Mouse (Mus musculus) limb, embryonic 11.5 days (tissue): ENCODE measurements around the gene Nrp2. TPM values are rescaled to one million over a fixed set of nuclear protein-coding genes. Genes with fewer than 3 reads are reported as not detected.

Source experiments
- ATAC-seq: fragments of 200-750 bp; cut with Nextera tagmentation; 2 replicates; pipeline ENCODE4 v1.8.0; 2017; ENCODE audit warnings: low read depth; ENCODE audit not compliant: insufficient number of reproducible peaks, low FRiP score, low TSS enrichment
- DNase-seq: peaks from one replicate; pipeline ENCODE4 v3.0.0-alpha.2; 2015; ENCODE audit warnings: low spot score
- H3K27ac ChIP-seq: fragments of 300-500 bp; sonication (generic); replicated peaks from 2 replicates; pipeline ENCODE4 v1.5.1; 2014; ENCODE audit warnings: low read depth, mild to moderate bottlenecking, low read length
- H3K27me3 ChIP-seq: fragments of 300-500 bp; sonication (generic); 2 replicates; pipeline ENCODE4 v1.6.1; 2014; ENCODE audit warnings: mild to moderate bottlenecking, low read length, mixed read lengths; ENCODE audit not compliant: control insufficient read depth, insufficient read depth
- H3K36me3 ChIP-seq: fragments of 300-500 bp; sonication (generic); 2 replicates; pipeline ENCODE4 v1.6.1; 2014; ENCODE audit warnings: mild to moderate bottlenecking, low read length, moderate library complexity, mixed read lengths; ENCODE audit not compliant: control insufficient read depth, insufficient read depth
- H3K4me1 ChIP-seq: fragments of 300-500 bp; sonication (generic); 2 replicates; pipeline ENCODE4 v1.6.1; 2014; ENCODE audit warnings: low read length, mixed read lengths; ENCODE audit not compliant: control insufficient read depth, insufficient read depth
- H3K4me2 ChIP-seq: fragments of 300-500 bp; sonication (generic); 2 replicates; pipeline ENCODE4 v1.6.1; 2014; ENCODE audit warnings: low read depth, mild to moderate bottlenecking, moderate library complexity; ENCODE audit not compliant: severe bottlenecking
- H3K4me3 ChIP-seq: fragments of 300-500 bp; sonication (generic); 2 replicates; pipeline ENCODE4 v1.5.1; 2014; ENCODE audit warnings: low read depth, low read length
- H3K9ac ChIP-seq: fragments of 300-500 bp; sonication (generic); 2 replicates; pipeline ENCODE4 v1.6.1; 2014; ENCODE audit warnings: mild to moderate bottlenecking, low read length
- H3K9me3 ChIP-seq: fragments of 300-500 bp; sonication (generic); 2 replicates; pipeline ENCODE4 v1.6.1; 2016; ENCODE audit warnings: low read length; ENCODE audit not compliant: control insufficient read depth
- WGBS: fragments of 180-500 bp; shearing (Covaris S2); extraction: QIAGEN DNeasy Blood & Tissue Kit; methylation state at CpG from one replicate; pipeline ENCODE4 v1.1.7; 2014; 5-methylcytosine and 5-hydroxymethylcytosine counted together
- polyA plus RNA-seq: library from polyadenylated mRNA; unstranded; fragments of >200 nt; fragmentation: Nextera tagmentation; extraction: Ambion mirVana; gene quantifications from 2 replicates; pipeline ENCODE4 v1.2.1, GENCODE M21; 2014

The Nrp2 gene
- polyA plus RNA-seq, 1 experiment from 2014 or later: 58.9 TPM

DNA sequence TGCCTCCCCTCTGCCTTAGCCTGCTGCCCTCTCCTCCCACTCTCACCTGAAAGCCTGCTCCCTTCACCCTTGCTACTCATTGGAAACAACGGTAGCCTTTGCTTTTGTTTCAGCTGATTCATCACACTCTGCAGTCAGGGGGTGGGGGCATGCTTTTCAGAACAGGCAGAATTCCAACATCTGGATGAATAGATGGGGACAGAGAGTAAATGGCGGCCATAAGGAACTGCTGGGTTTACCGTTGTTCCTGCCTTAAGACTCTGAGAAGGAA lies 70.8 kb downstream of the Nrp2 start:
- ATAC-seq (no peak), DNase-seq (no peak)
- H3K9ac ChIP-seq: no peak overlapping the region
- no peaks in the 10 kb centered on the region for H3K27me3 ChIP-seq
- no peak overlapping the region for H3K4me3 ChIP-seq
- 0 out of 2 replicates have a peak, but pooled peaks cover 2% of the 10 kb centered on the region for H3K36me3 ChIP-seq
- no peak overlapping the region for H3K27ac ChIP-seq
- no peak overlapping the region for H3K4me2 ChIP-seq
- H3K9me3 ChIP-seq: no peaks in the 10 kb centered on the region
- WGBS: 78% methylated on average over 3 of the region's 3 CpGs
- peaks cover 6% of the 10 kb centered on the region; the same call in 1 of the 2 replicates for H3K4me1 ChIP-seq

GRCm38 (mm10) chr1:62774288-62775218 lies 71.5 kb downstream of the Nrp2 start:
- Histone ChIP-seq H3K9ac (no peak overlapping the region), H3K4me1 (peaks cover 6% of the 10 kb centered on the region; the same call in 1 of the 2 replicates), H3K4me2 (no peak overlapping the region), H3K27me3 (no peaks in the 10 kb centered on the region), H3K9me3 (no peaks in the 10 kb centered on the region), H3K36me3 (0 out of 2 replicates have a peak, but pooled peaks cover 2% of the 10 kb centered on the region), H3K4me3 (no peak overlapping the region), H3K27ac (no peak overlapping the region)
- 86% methylated on average over 11 of the region's 11 CpGs for WGBS
- ATAC-seq: no peak
- DNase-seq: no peak

GRCm38 (mm10) chr1:62777320-62778235 lies 74.5 kb downstream of the Nrp2 start:
- Histone ChIP-seq H3K4me2 (no peak overlapping the region), H3K27ac (no peak overlapping the region), H3K4me3 (no peak overlapping the region), H3K9me3 (no peaks in the 10 kb centered on the region), H3K9ac (no peak overlapping the region), H3K36me3 (peaks cover 5% of the 10 kb centered on the region; the same call in 1 of the 2 replicates), H3K4me1 (peaks cover 10% of the 10 kb centered on the region; the same call in 1 of the 2 replicates), H3K27me3 (no peaks in the 10 kb centered on the region)
- no peak for ATAC-seq
- 53% methylated on average over 17 of the region's 17 CpGs for WGBS
- no peak for DNase-seq

DNA sequence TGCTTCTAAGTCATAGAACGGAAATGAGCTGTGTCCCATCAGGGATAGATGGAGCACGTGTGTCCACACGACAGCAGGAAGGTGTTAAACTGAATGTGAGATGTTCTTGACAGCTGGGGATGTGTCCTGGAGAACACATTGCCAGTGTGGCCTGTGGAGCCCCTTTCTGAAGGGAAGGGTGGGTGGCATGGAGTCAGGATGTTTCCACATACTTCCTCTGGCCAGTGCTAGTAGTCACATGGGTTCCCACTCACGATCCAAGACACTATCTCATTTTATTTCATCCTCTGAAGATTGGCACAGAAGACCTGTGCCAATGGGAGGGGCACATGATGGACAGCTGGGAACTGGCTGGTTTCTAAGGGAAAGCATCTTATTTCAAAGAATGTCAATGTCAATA lies 75.8 kb downstream of the Nrp2 start:
- no peak overlapping the region for H3K9ac ChIP-seq
- H3K27ac ChIP-seq: no peak overlapping the region
- peaks cover 10% of the 10 kb centered on the region; the same call in 1 of the 2 replicates for H3K4me1 ChIP-seq
- no peak overlapping the region for H3K4me2 ChIP-seq
- no peaks in the 10 kb centered on the region for H3K9me3 ChIP-seq
- no peaks in the 10 kb centered on the region for H3K27me3 ChIP-seq
- no peak overlapping the region for H3K4me3 ChIP-seq
- ATAC-seq (no peak), DNase-seq (no peak)
- WGBS: 84% methylated on average over 4 of the region's 4 CpGs
- peaks cover 6% of the 10 kb centered on the region; the same call in 1 of the 2 replicates for H3K36me3 ChIP-seq

DNA sequence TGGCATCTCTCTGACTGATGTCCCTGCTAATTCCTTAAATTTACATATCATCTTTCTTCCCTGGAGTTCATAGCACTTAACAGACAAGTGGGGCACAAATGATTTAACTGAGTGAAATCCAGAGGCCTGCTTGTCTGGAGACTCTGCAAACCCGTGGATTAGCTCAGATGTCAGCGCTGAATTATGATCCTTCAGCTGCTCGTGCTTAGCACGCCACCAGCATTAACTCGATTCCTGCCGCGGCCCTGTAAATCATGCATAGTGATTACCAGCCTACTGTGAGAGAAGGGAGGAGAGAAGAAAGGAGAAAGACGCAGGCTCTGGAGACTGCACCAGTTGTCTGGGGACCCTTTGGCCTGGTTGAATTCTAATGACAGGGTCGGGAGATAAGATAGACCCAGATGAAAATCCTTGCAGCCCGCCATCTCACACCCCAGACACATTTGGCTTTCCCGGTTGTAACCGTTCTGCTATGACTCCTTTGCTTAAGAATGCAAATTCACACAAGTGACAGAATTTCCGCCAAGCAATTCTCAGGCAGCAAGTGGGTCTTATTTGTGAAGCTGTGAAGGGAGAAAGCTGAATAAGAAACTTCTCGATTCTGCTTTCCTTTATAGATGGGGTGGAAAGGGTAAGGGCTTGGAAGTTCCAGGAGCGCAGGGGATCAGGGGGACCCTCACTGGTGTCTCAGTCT lies 77.1 kb downstream of the Nrp2 start:
- H3K9me3 ChIP-seq: no peaks in the 10 kb centered on the region
- H3K36me3 ChIP-seq: peaks cover 7% of the 10 kb centered on the region; the same call in 1 of the 2 replicates
- H3K4me2 ChIP-seq: no peak overlapping the region
- no peak overlapping the region for H3K27ac ChIP-seq
- no peak overlapping the region for H3K9ac ChIP-seq
- no peaks in the 10 kb centered on the region for H3K27me3 ChIP-seq
- peaks cover 10% of the 10 kb centered on the region; the same call in 1 of the 2 replicates for H3K4me1 ChIP-seq
- no peak overlapping the region for H3K4me3 ChIP-seq
- 0 out of 2 replicates have a peak, but pooled peaks have one; percentile 26 for ATAC-seq
- WGBS: 20% methylated on average over 15 of the region's 15 CpGs
- DNase-seq: peak; percentile 72

DNA sequence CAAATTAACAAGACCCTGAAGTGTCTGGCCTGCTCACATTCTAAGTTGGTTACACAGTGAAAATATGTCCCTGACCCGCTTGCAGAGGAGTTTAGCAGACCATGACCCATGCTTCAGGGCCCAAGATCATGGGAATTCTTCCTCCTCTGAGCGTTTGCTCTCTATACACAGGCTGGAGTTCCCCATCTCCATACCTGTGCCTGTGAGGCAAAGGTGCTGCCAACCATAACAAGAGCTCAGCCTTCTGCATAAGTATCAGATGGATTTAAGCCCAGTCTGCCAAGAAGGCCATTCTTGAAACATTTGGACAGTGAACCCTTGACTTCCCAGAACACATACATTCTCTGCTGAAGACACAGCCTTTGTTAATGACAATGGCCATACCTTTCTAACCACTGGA lies 79.1 kb downstream of the Nrp2 start:
- peaks cover 7% of the 10 kb centered on the region; the same call in 1 of the 2 replicates for H3K36me3 ChIP-seq

DNA sequence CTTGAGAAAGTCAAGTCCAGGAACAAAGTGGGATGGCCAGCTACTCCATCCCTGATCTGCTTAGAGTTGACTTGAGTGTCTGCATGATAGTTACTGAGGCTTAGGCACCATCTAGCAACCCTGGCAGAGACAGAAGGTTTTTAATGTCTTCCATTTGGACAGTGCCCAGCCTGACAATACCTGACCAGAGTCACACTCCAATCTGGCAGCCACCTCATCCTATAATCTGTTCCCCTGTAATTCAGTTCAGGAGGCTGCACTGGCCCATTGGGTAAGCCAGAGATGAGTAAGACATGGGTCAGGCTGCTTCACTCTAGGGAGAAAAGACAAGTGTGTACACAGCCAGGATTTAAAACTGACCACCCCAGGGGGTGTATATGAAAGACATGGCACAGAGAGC lies 79.5 kb downstream of the Nrp2 start:
- no peak overlapping the region for H3K4me3 ChIP-seq
- no peak overlapping the region for H3K9ac ChIP-seq
- H3K4me1 ChIP-seq: peaks cover 6% of the 10 kb centered on the region; the same call in 1 of the 2 replicates
- H3K36me3 ChIP-seq: peaks cover 7% of the 10 kb centered on the region; the same call in 1 of the 2 replicates
- H3K4me2 ChIP-seq: no peak overlapping the region
- H3K9me3 ChIP-seq: no peaks in the 10 kb centered on the region
- no peak overlapping the region for H3K27ac ChIP-seq
- ATAC-seq: no peak
- no peak for DNase-seq
- H3K27me3 ChIP-seq: no peaks in the 10 kb centered on the region

More for the DNA sequence above, 79.1 kb downstream of the Nrp2 start:
- no peaks in the 10 kb centered on the region for H3K9me3 ChIP-seq
- WGBS: 96% methylated on average over 2 of the region's 2 CpGs
- no peak for DNase-seq
- no peak overlapping the region for H3K9ac ChIP-seq
- H3K27me3 ChIP-seq: no peaks in the 10 kb centered on the region
- no peak overlapping the region for H3K27ac ChIP-seq
- H3K4me3 ChIP-seq: no peak overlapping the region
- ATAC-seq: no peak
- peaks cover 10% of the 10 kb centered on the region; the same call in 1 of the 2 replicates for H3K4me1 ChIP-seq
- no peak overlapping the region for H3K4me2 ChIP-seq
